Mouse (Mus musculus): ENCODE data around the gene Eri3.

DNA sequence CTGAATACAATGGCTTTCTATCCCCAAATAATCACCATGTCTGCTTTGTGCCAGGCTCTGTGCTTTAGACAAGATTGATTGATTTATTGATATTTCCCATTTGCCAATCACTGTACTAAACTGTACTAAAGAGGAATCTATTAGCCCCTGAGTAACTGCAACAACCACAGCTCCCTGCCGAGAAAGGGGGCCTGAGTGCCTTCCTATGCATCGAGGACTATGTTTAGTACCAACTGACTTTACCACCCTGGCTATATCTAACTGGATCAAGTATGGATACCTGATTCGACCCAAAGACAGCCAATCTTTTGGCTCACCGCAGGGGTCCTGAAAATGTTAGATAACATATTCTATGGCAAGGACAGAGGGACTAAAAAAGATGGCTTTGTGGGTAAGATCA lies 20.3 kb upstream of the Eri3 start:
- no peak for TF ChIP-seq MAFK (IDR thresholded peaks at IDR 0.05; ENCODE audit: insufficient read depth, low read depth, low read length)
- TF ChIP-seq ZNF384 (IDR thresholded peaks at IDR 0.05; ENCODE audit: low read depth, low read length) = no peak
- no peak for TF ChIP-seq CHD2 (IDR thresholded peaks at IDR 0.05; ENCODE audit: low read depth, low read length)
- no peak for TF ChIP-seq ZC3H11A (IDR thresholded peaks at IDR 0.05; ENCODE audit: borderline replicate concordance, low read depth, low read length)
- no peak for TF ChIP-seq HCFC1 (IDR thresholded peaks at IDR 0.05; ENCODE audit: borderline replicate concordance, insufficient read depth, low read length)

All from ES-E14 (cell line).